Mouse (Mus musculus): ENCODE measurements around the gene Serpina11. TPM values are rescaled to one million over a fixed set of nuclear protein-coding genes. Genes with fewer than 3 reads are reported as not detected.

Serpina11 gene
- polyA plus RNA-seq, 1 experiment: 1.4 TPM

DNA sequence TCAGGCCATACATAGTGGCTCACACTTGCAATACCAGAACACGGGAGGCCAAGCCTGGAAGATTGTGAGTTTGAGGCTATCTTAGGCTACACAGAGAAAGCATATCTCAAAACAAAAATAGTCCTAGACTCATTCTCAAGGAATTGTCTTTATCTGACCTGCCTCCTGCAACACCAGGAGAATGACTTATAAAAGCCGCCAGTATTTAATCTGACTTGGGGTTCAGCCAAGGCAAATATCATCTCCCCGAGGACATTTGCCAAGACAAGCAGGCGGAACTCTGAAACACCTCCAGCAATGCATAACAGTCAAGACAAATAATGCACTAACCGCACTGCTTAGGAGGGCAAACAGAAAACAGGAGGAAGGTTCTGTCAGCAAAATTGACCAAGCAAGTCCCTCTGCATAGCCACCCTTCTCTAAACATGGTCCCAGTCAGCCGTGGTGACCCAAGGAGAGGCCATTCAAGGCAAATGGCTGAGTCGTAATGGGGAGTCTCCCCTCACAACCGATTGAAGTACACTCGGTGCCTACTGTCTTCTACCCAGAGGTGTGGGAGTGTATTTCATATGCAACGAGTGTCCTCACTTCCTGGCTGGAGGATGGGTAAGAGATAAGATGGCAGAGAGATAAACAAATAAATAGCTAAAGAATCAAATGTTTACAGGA is 12.9 kb upstream of the Serpina11 start:
- 67% methylated on average over 10 of the region's 10 CpGs for WGBS
- Histone ChIP-seq H3K4me1 (ENCODE audit: control insufficient read depth, insufficient read depth, low read length) (no peaks in the 10 kb centered on the region), H3K4me3 (replicated peaks; ENCODE audit: control insufficient read depth, low read depth, low read length) (no peak overlapping the region), H3K27ac (ENCODE audit: control insufficient read depth, insufficient read depth, low read depth, low read length, poor library complexity) (no peak overlapping the region)
- TF ChIP-seq POLR2A (IDR thresholded peaks at IDR 0.05; ENCODE audit: borderline replicate concordance, control insufficient read depth, low read depth, low read length): no peak
- TF ChIP-seq CTCF (IDR thresholded peaks at IDR 0.05; ENCODE audit: control insufficient read depth, insufficient read depth, low read length): no peak

- Histone ChIP-seq H3K4me1 (ENCODE audit: control insufficient read depth, insufficient read depth, low read length) (no peaks in the 10 kb centered on the region), H3K27ac (ENCODE audit: control insufficient read depth, insufficient read depth, low read depth, low read length, poor library complexity) (no peak overlapping the region), H3K4me3 (replicated peaks; ENCODE audit: control insufficient read depth, low read depth, low read length) (no peak overlapping the region)
- 64% methylated on average over 3 of the region's 3 CpGs for WGBS
- TF ChIP-seq CTCF (IDR thresholded peaks at IDR 0.05; ENCODE audit: control insufficient read depth, insufficient read depth, low read length): no peak
- TF ChIP-seq POLR2A (IDR thresholded peaks at IDR 0.05; ENCODE audit: borderline replicate concordance, control insufficient read depth, low read depth, low read length): no peak
Measured at GRCm38 (mm10) chr12:104000594-104000993, 10.8 kb upstream of the Serpina11 start.

- Histone ChIP-seq H3K4me1 (ENCODE audit: control insufficient read depth, insufficient read depth, low read length) (no peaks in the 10 kb centered on the region), H3K4me3 (replicated peaks; ENCODE audit: control insufficient read depth, low read depth, low read length) (no peak overlapping the region), H3K27ac (ENCODE audit: control insufficient read depth, insufficient read depth, low read depth, low read length, poor library complexity) (no peak overlapping the region)
- TF ChIP-seq POLR2A (IDR thresholded peaks at IDR 0.05; ENCODE audit: borderline replicate concordance, control insufficient read depth, low read depth, low read length): no peak
- TF ChIP-seq CTCF (IDR thresholded peaks at IDR 0.05; ENCODE audit: control insufficient read depth, insufficient read depth, low read length): no peak
- 82% methylated on average over 8 of the region's 8 CpGs for WGBS
Measured at GRCm38 (mm10) chr12:103999611-104000010, 9.9 kb upstream of the Serpina11 start.

GRCm38 (mm10) chr12:103996513-103996912 is 6.8 kb upstream of the Serpina11 start:
- H3K4me3 ChIP-seq (replicated peaks; ENCODE audit: control insufficient read depth, low read depth, low read length): no peak overlapping the region
- WGBS: 74% methylated on average over 2 of the region's 2 CpGs
- no peak overlapping the region for H3K27ac ChIP-seq (ENCODE audit: control insufficient read depth, insufficient read depth, low read depth, low read length, poor library complexity)
- H3K4me1 ChIP-seq (ENCODE audit: control insufficient read depth, insufficient read depth, low read length): peaks cover 2% of the 10 kb centered on the region; the same call in 1 of the 2 replicates
- TF ChIP-seq CTCF (IDR thresholded peaks at IDR 0.05; ENCODE audit: control insufficient read depth, insufficient read depth, low read length) (no peak), POLR2A (IDR thresholded peaks at IDR 0.05; ENCODE audit: borderline replicate concordance, control insufficient read depth, low read depth, low read length) (no peak)

- Histone ChIP-seq H3K27ac (ENCODE audit: control insufficient read depth, insufficient read depth, low read depth, low read length, poor library complexity) (no peak overlapping the region), H3K4me3 (replicated peaks; ENCODE audit: control insufficient read depth, low read depth, low read length) (no peak overlapping the region), H3K4me1 (ENCODE audit: control insufficient read depth, insufficient read depth, low read length) (peaks cover 2% of the 10 kb centered on the region; the same call in 1 of the 2 replicates)
- 37% methylated on average over 5 of the region's 5 CpGs for WGBS
- TF ChIP-seq CTCF (IDR thresholded peaks at IDR 0.05; ENCODE audit: control insufficient read depth, insufficient read depth, low read length) (peak; percentile 79), POLR2A (IDR thresholded peaks at IDR 0.05; ENCODE audit: borderline replicate concordance, control insufficient read depth, low read depth, low read length) (no peak)
Measured at GRCm38 (mm10) chr12:103995292-103996072, 5.7 kb upstream of the Serpina11 start.

GRCm38 (mm10) chr12:103992945-103993344 is 3.2 kb upstream of the Serpina11 start:
- Histone ChIP-seq H3K4me3 (replicated peaks; ENCODE audit: control insufficient read depth, low read depth, low read length) (no peak overlapping the region), H3K27ac (ENCODE audit: control insufficient read depth, insufficient read depth, low read depth, low read length, poor library complexity) (peak overlapping the region; percentile 64), H3K4me1 (ENCODE audit: control insufficient read depth, insufficient read depth, low read length) (peaks cover 4% of the 10 kb centered on the region; the same call in 1 of the 2 replicates)
- TF ChIP-seq POLR2A (IDR thresholded peaks at IDR 0.05; ENCODE audit: borderline replicate concordance, control insufficient read depth, low read depth, low read length) (no peak), CTCF (IDR thresholded peaks at IDR 0.05; ENCODE audit: control insufficient read depth, insufficient read depth, low read length) (no peak)
- 23% methylated on average over 7 of the region's 7 CpGs for WGBS

- Histone ChIP-seq H3K4me3 (replicated peaks; ENCODE audit: control insufficient read depth, low read depth, low read length) (no peak overlapping the region), H3K27ac (ENCODE audit: control insufficient read depth, insufficient read depth, low read depth, low read length, poor library complexity) (peak overlapping the region; percentile 74), H3K4me1 (ENCODE audit: control insufficient read depth, insufficient read depth, low read length) (peaks cover 6% of the 10 kb centered on the region)
- no peak for TF ChIP-seq POLR2A (IDR thresholded peaks at IDR 0.05; ENCODE audit: borderline replicate concordance, control insufficient read depth, low read depth, low read length)
- TF ChIP-seq CTCF (IDR thresholded peaks at IDR 0.05; ENCODE audit: control insufficient read depth, insufficient read depth, low read length): no peak
- WGBS: 68% methylated on average over 2 of the region's 2 CpGs
Measured at GRCm38 (mm10) chr12:103989514-103989767, 316 bp downstream of the Serpina11 start.

- Histone ChIP-seq H3K4me1 (ENCODE audit: control insufficient read depth, insufficient read depth, low read length) (peaks cover 6% of the 10 kb centered on the region), H3K27ac (ENCODE audit: control insufficient read depth, insufficient read depth, low read depth, low read length, poor library complexity) (peak overlapping the region; percentile 74), H3K4me3 (replicated peaks; ENCODE audit: control insufficient read depth, low read depth, low read length) (no peak overlapping the region)
- TF ChIP-seq POLR2A (IDR thresholded peaks at IDR 0.05; ENCODE audit: borderline replicate concordance, control insufficient read depth, low read depth, low read length) (no peak), CTCF (IDR thresholded peaks at IDR 0.05; ENCODE audit: control insufficient read depth, insufficient read depth, low read length) (peak; percentile 38; the same call in 1 of the 2 replicates)
- WGBS: 30% methylated on average over 14 of the region's 14 CpGs
Measured at GRCm38 (mm10) chr12:103988754-103989513, 823 bp downstream of the Serpina11 start.

Data from bone marrow, adult 2 months (tissue).